ENCODE assay signal across 8 mouse cellular contexts in the genomic region with DNA sequence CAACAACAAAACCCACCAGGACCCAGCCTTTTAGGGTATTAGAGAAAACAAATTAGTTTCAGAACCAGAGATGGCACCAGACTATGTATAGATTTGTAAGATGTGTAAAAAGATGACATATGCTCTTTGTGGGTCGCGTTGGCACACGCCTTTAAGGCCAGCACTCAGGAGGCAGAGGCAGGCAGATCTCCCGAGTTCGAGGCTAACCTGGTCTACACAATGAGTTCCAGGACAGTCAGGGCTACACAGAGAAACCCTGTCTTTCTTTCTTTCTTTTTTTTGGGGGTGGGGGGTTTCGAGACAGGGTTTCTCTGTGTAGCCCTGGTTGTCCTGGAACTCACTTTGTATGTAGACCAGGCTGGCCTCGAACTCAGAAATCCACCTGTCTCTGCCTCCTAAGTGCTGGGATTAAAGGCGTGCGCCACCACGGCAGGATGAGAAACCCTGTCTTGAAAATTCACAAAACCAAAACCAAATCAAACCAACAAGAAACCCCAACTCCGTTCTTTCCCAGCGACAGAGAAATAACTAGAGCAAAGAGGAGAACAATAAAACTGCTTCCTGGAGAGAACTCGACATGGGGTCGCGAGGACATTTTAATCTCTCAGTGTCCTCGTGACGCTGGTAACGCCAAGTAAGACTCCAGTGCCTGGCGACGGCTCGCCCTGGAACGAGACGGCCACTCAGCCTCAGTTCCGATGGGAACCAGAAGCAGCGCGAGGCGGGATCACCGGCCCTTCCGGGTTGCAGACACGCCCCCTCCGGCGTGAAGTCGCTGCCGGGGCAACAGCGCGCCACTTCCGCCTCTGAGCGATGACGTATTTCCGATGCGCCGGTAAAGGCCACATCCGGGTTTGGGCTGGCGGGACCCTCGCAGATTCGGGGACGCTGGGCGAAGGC. TPM values are rescaled to one million over a fixed set of nuclear protein-coding genes. Genes with fewer than 3 reads are reported as not detected.
A peak's percentile ranks its signal among the peaks of the same experiment; 100 is the strongest.
DNase-seq lines count a peak whose midpoint lies in the region; ATAC-seq and TF ChIP-seq lines count a peak whose summit lies in the region.

A gene (plus strand): TSS at position 813 of the 900 bp plus-strand sequence.

- whole genome bisulfite sequencing in forebrain, embryonic 11.5 days, result 10% methylated on average over 48 of the region's 48 CpGs
- 7% methylated on average over 48 of the region's 48 CpGs for WGBS in heart, embryonic 16.5 days
- 4% methylated on average over 48 of the region's 48 CpGs for WGBS in liver, embryonic 15.5 days (ENCODE audit: insufficient replicate concordance)
- WGBS in neural tube, embryonic 12.5 days, result 10% methylated on average over 48 of the region's 48 CpGs

- in situ Hi-C loops in CH12.LX (cut with MboI; ENCODE audit: low pct_ligation_motif_present, low pct_unique_long_range_greater_than_20kb, low sequenced_read_pairs), result loop anchor here (10.0 kb wide), 1 partner anchor 51 kb away; a partner anchor contains a TSS

- H3K4me2 ChIP-seq in CH12.LX (ENCODE audit: insufficient read depth, low read depth, poor library complexity, severe bottlenecking), result peak within 1 kb of the TSS; percentile 90
- peak within 1 kb of the TSS; percentile 71 for H3K4me2 ChIP-seq in forebrain, embryonic 11.5 days (ENCODE audit: low read depth, low read length, severe bottlenecking)
- peak within 1 kb of the TSS; percentile 70 for H3K4me2 ChIP-seq in heart, embryonic 16.5 days (ENCODE audit: low read depth, low read length)
- peak within 1 kb of the TSS; percentile 86 for H3K4me2 ChIP-seq in liver, embryonic 15.5 days
- H3K4me2 ChIP-seq in neural tube, embryonic 12.5 days (replicated peaks), result peak within 1 kb of the TSS; percentile 80

- TF ChIP-seq CTCF in CH12.LX (conservative IDR thresholded peaks at IDR 0.05 in 1 of 2, IDR thresholded peaks at IDR 0.05 in 1 of 2; ENCODE audit: low read depth in 2 of 2, low read length in 2 of 2), result no peak

- peaks cover 4% of the 10 kb centered on the region for H3K9me3 ChIP-seq in CH12.LX (replicated peaks; ENCODE audit: low read length)
- H3K9me3 ChIP-seq in forebrain, embryonic 11.5 days (ENCODE audit: control insufficient read depth, low read length), result no peaks in the 10 kb centered on the region
- no peaks in the 10 kb centered on the region; the same call in 1 of the 2 replicates for H3K9me3 ChIP-seq in heart, embryonic 16.5 days (replicated peaks; ENCODE audit: control insufficient read depth, low read length)
- H3K9me3 ChIP-seq in liver, embryonic 15.5 days (replicated peaks), result no peaks in the 10 kb centered on the region
- no peaks in the 10 kb centered on the region for H3K9me3 ChIP-seq in neural tube, embryonic 12.5 days

- peak within 1 kb of the TSS; percentile 21; the same call in 1 of the 2 replicates for H3K27ac ChIP-seq in CH12.LX (ENCODE audit: insufficient read depth, low read depth)
- peak within 1 kb of the TSS; percentile 25; the same call in 1 of the 2 replicates for H3K27ac ChIP-seq in forebrain, embryonic 11.5 days (ENCODE audit: low read depth, low read length)
- H3K27ac ChIP-seq in heart, embryonic 16.5 days (ENCODE audit: low read length), result peak within 1 kb of the TSS; percentile 88
- peak within 1 kb of the TSS; percentile 83 for H3K27ac ChIP-seq in liver, embryonic 15.5 days (replicated peaks)
- H3K27ac ChIP-seq in neural tube, embryonic 12.5 days, result peak within 1 kb of the TSS; percentile 62; the same call in 1 of the 2 replicates

- peaks cover 3 to 27% of the 10 kb centered on the region in 2 experiments; a peak in 3 of 4 replicates for H3K4me1 ChIP-seq in CH12.LX (ENCODE audit: control insufficient read depth in 1 of 2, insufficient read depth in 2 of 2)
- H3K4me1 ChIP-seq in forebrain, embryonic 11.5 days (replicated peaks; ENCODE audit: control insufficient read depth, insufficient read depth, low read length), result peaks cover 7% of the 10 kb centered on the region; the same call in 1 of the 2 replicates
- H3K4me1 ChIP-seq in heart, embryonic 16.5 days (ENCODE audit: control insufficient read depth, insufficient read depth, low read length), result peaks cover 22% of the 10 kb centered on the region
- peaks cover 39% of the 10 kb centered on the region for H3K4me1 ChIP-seq in liver, embryonic 15.5 days (replicated peaks)
- H3K4me1 ChIP-seq in neural tube, embryonic 12.5 days, result peaks cover 27% of the 10 kb centered on the region

- peak; percentile 87 for TF ChIP-seq POLR2A in CH12.LX (IDR thresholded peaks at IDR 0.05; ENCODE audit: low read depth, low read length)

- H3K36me3 ChIP-seq in CH12.LX (replicated peaks in 1 of 2; ENCODE audit: control insufficient read depth in 1 of 2, insufficient read depth in 1 of 2, low read length in 1 of 2), result peaks cover 28 to 35% of the 10 kb centered on the region in 2 experiments
- peaks cover 2% of the 10 kb centered on the region; the same call in 1 of the 2 replicates for H3K36me3 ChIP-seq in forebrain, embryonic 11.5 days (ENCODE audit: control insufficient read depth, insufficient read depth, low read length)
- peaks cover 15% of the 10 kb centered on the region for H3K36me3 ChIP-seq in heart, embryonic 16.5 days (ENCODE audit: control insufficient read depth, insufficient read depth)
- H3K36me3 ChIP-seq in liver, embryonic 15.5 days (replicated peaks), result peaks cover 33% of the 10 kb centered on the region
- peaks cover 28% of the 10 kb centered on the region for H3K36me3 ChIP-seq in neural tube, embryonic 12.5 days

- peak; percentile 92 for ATAC-seq in forebrain, embryonic 11.5 days (replicated peaks; ENCODE audit: low FRiP score)
- peak; percentile 77 for ATAC-seq in heart, embryonic 16.5 days (replicated peaks; ENCODE audit: extremely low read depth, insufficient read depth, low FRiP score)
- ATAC-seq in liver, embryonic 15.5 days (ENCODE audit: insufficient read depth), result peak; percentile 63
- ATAC-seq in neural tube, embryonic 12.5 days (ENCODE audit: low FRiP score, low read depth), result peak; percentile 85

- H3K9ac ChIP-seq in CH12.LX (ENCODE audit: insufficient read depth, low read depth), result peak within 1 kb of the TSS; percentile 56
- H3K9ac ChIP-seq in forebrain, embryonic 11.5 days (ENCODE audit: low read length), result peak within 1 kb of the TSS; percentile 77
- peak within 1 kb of the TSS; percentile 96 for H3K9ac ChIP-seq in heart, embryonic 16.5 days (ENCODE audit: low read length)
- peak within 1 kb of the TSS; percentile 67 for H3K9ac ChIP-seq in liver, embryonic 15.5 days
- peak within 1 kb of the TSS; percentile 82 for H3K9ac ChIP-seq in neural tube, embryonic 12.5 days

- dilution Hi-C loops in CH12.LX (cut with MboI; ENCODE audit: extremely low pct_ligation_motif_present, extremely low pct_unique_long_range_greater_than_20kb, low sequenced_read_pairs), result no loop called here

- no peak; the same call in 1 of the 2 replicates for TF ChIP-seq RAD21 in CH12.LX (IDR thresholded peaks at IDR 0.05; ENCODE audit: low read depth, low read length)

- H3K4me3 ChIP-seq in CH12.LX (replicated peaks in 1 of 3; ENCODE audit: low read depth in 2 of 3, low read length in 2 of 3, poor library complexity in 1 of 3), result peak within 1 kb of the TSS; percentile 84 to 100 (median 85)
- H3K4me3 ChIP-seq in forebrain, embryonic 11.5 days (ENCODE audit: low read depth, low read length), result peak within 1 kb of the TSS; percentile 98
- peak within 1 kb of the TSS; percentile 100 for H3K4me3 ChIP-seq in heart, embryonic 16.5 days (ENCODE audit: low read length)
- peak within 1 kb of the TSS; percentile 90 for H3K4me3 ChIP-seq in liver, embryonic 15.5 days (replicated peaks)
- H3K4me3 ChIP-seq in neural tube, embryonic 12.5 days, result peak within 1 kb of the TSS; percentile 97

- peaks cover 22% of the 10 kb centered on the region for H3K27me3 ChIP-seq in CH12.LX (replicated peaks)
- no peaks in the 10 kb centered on the region for H3K27me3 ChIP-seq in forebrain, embryonic 11.5 days (ENCODE audit: control insufficient read depth, insufficient read depth, low read length)
- H3K27me3 ChIP-seq in heart, embryonic 16.5 days (ENCODE audit: control insufficient read depth, insufficient read depth, low read length), result no peaks in the 10 kb centered on the region
- no peaks in the 10 kb centered on the region for H3K27me3 ChIP-seq in liver, embryonic 15.5 days
- H3K27me3 ChIP-seq in neural tube, embryonic 12.5 days (replicated peaks), result no peaks in the 10 kb centered on the region

- TF ChIP-seq EP300 in CH12.LX (IDR thresholded peaks at IDR 0.05; ENCODE audit: low read length), result no peak

- DNase-seq in CH12.LX (ENCODE audit: extremely low read depth), result peak; percentile 93
- peak; percentile 91 for DNase-seq in c-Kit-positive CD71-positive TER-119-negative erythroid progenitor cells, embryonic 14.5 days (ENCODE audit: low read depth)
- peak; percentile 97 for DNase-seq in forebrain, embryonic 11.5 days (ENCODE audit: low spot score)
- DNase-seq in kidney, postnatal 36 days, result peak; percentile 96 to 98
- DNase-seq in telencephalon, adult 2 months (ENCODE audit: low read depth, low spot score), result peak; percentile 92

- H3K79me2 ChIP-seq in CH12.LX (replicated peaks; ENCODE audit: control insufficient read depth, extremely low read depth, insufficient read depth, poor library complexity, severe bottlenecking), result peaks cover 17% of the 10 kb centered on the region

TF ChIP-seq in CH12.LX, 34 proteins besides CTCF, POLR2A, EP300 and RAD21 (continues in another document):
- TF ChIP-seq RCOR1 (conservative IDR thresholded peaks at IDR 0.05; ENCODE audit: low read depth, low read length), result no peak
- TF ChIP-seq ZNF384 (IDR thresholded peaks at IDR 0.05; ENCODE audit: low read depth, low read length), result no peak
- no peak; the same call in 1 of the 2 replicates for TF ChIP-seq ZMIZ1 (IDR thresholded peaks at IDR 0.05; ENCODE audit: low read depth, low read length)
- TF ChIP-seq SMC3 (IDR thresholded peaks at IDR 0.05; ENCODE audit: low read depth, low read length), result no peak
- TF ChIP-seq CHD1 (IDR thresholded peaks at IDR 0.05; ENCODE audit: low read depth, low read length), result no peak
- TF ChIP-seq E2F4 (IDR thresholded peaks at IDR 0.05; ENCODE audit: insufficient replicate concordance, low read depth, low read length), result no peak
- no peak for TF ChIP-seq JUN (IDR thresholded peaks at IDR 0.05; ENCODE audit: insufficient read depth, low read depth, low read length)
- TF ChIP-seq USF1 (IDR thresholded peaks at IDR 0.05; ENCODE audit: low read depth, low read length), result no peak
- TF ChIP-seq ELF1 (IDR thresholded peaks at IDR 0.05; ENCODE audit: low read depth, low read length), result peak; percentile 100
- TF ChIP-seq UBTF (IDR thresholded peaks at IDR 0.05; ENCODE audit: low read depth, low read length), result no peak
- no peak for TF ChIP-seq USF2 (conservative IDR thresholded peaks at IDR 0.05; ENCODE audit: low read depth, low read length)

RNA-seq across cellular contexts. Expression of the gene that starts here (rescaled TPM):
- 23.8 and 29.0 TPM in 2 replicates for total RNA-seq in CH12.LX (2012; rRNA removed)
- 6.6 and 8.8 TPM in 2 replicates for total RNA-seq in CH12.LX (2014; rRNA removed)
- 28.6 and 31.7 TPM in 2 replicates for polyA plus RNA-seq in CH12.LX (2012; ENCODE audit: insufficient read length, low read depth)
- polyA plus RNA-seq in forebrain, embryonic 11.5 days (2014; fragmentation: Nextera tagmentation; extraction: Ambion mirVana), result 32.5 and 33.7 TPM in 2 replicates
- 19.1 and 20.1 TPM in 2 replicates for polyA plus RNA-seq in heart, embryonic 16.5 days (2015; fragmentation: Nextera tagmentation; extraction: Ambion mirVana)
- 12.0 and 13.1 TPM in 2 replicates for polyA plus RNA-seq in liver, embryonic 15.5 days (2015; fragmentation: Nextera tagmentation; extraction: Ambion mirVana)
- 38.8 and 40.3 TPM in 2 replicates for polyA plus RNA-seq in neural tube, embryonic 12.5 days (2016; fragmentation: Nextera tagmentation; extraction: Ambion mirVana)

Comparison
In these comparisons a context has a peak if more than half of its experiments do, and no peak if none do; other contexts are left out.
1. Peak in every context shown above with its lines: DNase-seq, ATAC-seq, H3K4me3 ChIP-seq and H3K27ac ChIP-seq.
2. H3K27ac ChIP-seq: peak in every context shown above with its lines; median percentile 88 in heart, embryonic 16.5 days; 83 in liver, embryonic 15.5 days; 62 in neural tube, embryonic 12.5 days; 25 in forebrain, embryonic 11.5 days; 21 in CH12.LX.